Mouse (Mus musculus) cerebellum, adult 18-20 months (tissue): Measurements from ENCODE around the gene Pcif1.
"Not testable (repeated sequence)": the region's sequence is repeated elsewhere in the genome, so short reads cannot be mapped to it uniquely, and the experiment has no call there.

Source experiments
- DNase-seq, 2 experiments: peaks; one replicate each; pipeline ENCODE4 v3.0.0; 2021

The Pcif1 gene

GRCm38 (mm10) chr2:164879228-164879567 is at the start of gene Pcif1:
TSS of gene Pcif1 (plus strand) at chr2:164879304.
- DNase-seq = peak; percentile 89 to 96

DNA sequence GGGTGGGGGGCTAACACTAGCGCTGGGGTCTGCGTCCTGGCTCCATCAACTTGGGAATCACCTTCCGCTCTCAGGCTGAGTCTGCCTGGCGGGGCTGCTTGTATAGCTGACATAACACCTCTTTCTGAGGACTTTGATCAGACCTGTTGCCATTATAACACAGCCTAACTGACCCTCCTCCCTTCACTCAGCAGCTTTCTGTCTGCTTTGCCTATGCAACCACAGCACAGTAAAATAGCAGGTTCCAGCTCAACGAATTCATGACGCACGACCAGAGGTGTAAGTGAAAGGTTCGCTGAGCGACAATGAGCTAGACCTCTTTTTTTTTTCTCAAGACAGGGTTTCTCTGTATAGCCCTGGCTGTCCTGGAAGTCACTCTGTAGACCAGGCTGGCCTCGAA is 48.1 kb upstream of the Pcif1 start:
- no peak for DNase-seq

GRCm38 (mm10) chr2:164832032-164832747 is 46.9 kb upstream of the Pcif1 start:
- DNase-seq = peak in 1 of 2 experiments; percentile 41

GRCm38 (mm10) chr2:164832748-164833301 is 46.3 kb upstream of the Pcif1 start, which contains the start of gene Ctsa:
TSS of gene Ctsa (plus strand) at chr2:164832873.
- peak; percentile 78 to 79 for DNase-seq

DNA sequence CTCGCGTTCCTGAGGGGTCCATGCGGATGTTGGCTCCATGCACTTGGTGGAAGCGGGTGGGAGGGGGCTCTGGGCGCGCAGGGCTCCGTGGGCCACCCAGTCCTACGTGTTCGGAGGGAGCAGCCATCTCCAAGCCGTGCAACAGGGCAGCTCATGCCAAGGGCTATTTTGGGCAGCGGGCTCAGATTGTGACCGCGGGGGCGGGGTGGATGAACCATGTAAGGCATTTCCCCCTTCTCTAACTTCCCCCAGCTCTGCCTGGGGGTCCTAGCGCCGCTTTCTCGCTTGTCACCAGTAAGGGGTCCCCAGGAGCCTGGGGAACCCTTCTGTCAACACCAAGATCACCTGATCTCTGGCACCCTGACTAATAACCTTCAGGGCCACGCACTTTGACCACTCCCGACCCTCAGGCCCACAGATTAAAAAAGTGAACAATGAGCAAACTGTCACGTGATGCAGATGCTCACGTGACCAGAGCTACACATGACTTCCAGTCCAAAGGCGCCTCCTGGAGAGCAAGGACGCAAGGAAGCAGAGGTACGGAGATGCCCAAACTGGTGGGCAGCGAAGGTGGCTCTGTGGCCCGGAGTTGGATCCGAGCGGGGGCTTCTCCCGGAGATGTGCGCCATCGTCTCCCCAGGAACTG is 45.7 kb upstream of the Pcif1 start, which contains the start of gene Neurl2:
Neurl2 (minus strand) TSS at position 143 of the 646 bp plus-strand sequence.
- DNase-seq = peak; percentile 89 to 91

GRCm38 (mm10) chr2:164834531-164834930 is 44.6 kb upstream of the Pcif1 start:
- DNase-seq = peak; percentile 39 to 45

- DNase-seq = no peak
These were observed 43.9 kb upstream of the Pcif1 start for GRCm38 (mm10) chr2:164835164-164835563.

DNA sequence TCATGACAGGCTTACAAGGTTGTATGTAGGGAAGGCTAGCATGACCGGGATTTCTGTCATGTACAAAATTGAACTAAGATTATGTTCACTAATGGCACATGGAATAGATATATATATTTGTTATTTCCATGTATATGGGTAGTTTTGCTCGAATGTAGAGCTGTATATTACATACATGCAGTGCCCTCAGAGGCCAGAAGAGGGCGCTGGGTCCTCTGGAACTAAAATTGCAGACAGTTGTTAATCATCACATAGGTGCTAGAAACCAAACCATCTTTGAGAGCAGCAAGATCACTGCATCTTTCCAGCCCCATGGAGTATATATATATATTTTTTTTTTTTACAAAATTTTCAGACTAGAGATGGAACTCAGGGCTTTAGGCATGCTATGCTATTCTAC is 33.3 kb upstream of the Pcif1 start:
- DNase-seq = no peak

DNA sequence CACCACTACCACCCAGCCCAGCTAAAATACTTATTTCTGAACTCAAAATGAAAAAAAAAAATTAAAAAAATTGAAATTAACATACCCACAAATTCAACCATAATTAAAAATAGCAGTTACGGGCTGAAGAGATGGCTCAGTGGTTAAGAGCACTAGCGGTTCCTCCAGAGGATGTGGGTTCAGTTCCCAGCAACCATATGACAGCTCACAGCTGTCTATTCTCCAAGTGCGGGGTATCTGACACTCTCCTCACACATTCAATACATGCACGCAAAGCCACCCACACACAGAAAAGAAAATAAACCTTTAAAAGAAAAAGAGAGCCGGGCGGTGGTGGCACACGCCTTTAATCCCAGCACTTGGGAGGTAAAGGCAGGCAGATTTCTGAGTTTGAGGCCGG is 29.0 kb upstream of the Pcif1 start:
- DNase-seq = no peak

GRCm38 (mm10) chr2:164855572-164855971 is 23.5 kb upstream of the Pcif1 start:
- not testable (repeated sequence) for DNase-seq

- peak; percentile 39 to 58 for DNase-seq
These were observed 22.6 kb upstream of the Pcif1 start for GRCm38 (mm10) chr2:164856309-164857100.

DNA sequence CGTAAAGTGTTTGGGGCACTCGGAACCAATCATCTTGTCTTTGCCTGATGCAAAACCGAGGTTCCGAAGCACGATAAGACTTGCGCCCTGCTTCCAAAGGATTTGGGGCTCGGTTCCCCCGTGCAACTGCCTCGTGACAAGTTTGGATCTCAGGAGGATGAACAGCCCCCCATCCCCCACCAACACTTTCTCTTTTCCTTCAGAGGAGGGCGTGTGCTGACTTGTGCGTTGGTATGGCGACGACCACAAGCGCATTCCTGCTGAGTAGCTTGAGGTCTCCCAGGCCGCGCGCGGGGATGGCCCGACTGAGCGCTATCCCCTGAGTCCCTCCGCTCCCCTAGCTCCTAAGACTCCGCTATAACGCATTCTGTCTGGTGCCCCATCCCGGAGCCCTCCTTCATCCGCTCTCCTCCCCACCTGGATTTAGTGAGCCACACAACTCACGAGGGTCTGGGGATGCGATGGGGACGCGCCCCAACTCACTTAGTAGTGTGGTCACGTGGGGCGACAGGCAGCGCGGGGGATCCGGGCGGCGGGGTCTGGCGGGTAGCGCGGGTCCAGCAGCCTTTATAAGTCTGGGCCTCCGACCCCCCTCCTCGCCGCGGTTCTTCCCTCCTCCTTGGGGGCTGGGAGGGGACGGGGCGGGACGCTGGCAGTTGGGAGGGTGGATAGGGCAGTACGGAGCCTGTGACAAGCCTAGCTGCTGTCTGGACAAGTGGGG is 21.8 kb upstream of the Pcif1 start, which contains the start of gene Pltp:
Pltp (minus strand) TSS at position 611 of the 721 bp plus-strand sequence.
- peak in 1 of 2 experiments; percentile 35 for DNase-seq

GRCm38 (mm10) chr2:164857842-164858553 is 21.1 kb upstream of the Pcif1 start:
- DNase-seq = no peak

DNA sequence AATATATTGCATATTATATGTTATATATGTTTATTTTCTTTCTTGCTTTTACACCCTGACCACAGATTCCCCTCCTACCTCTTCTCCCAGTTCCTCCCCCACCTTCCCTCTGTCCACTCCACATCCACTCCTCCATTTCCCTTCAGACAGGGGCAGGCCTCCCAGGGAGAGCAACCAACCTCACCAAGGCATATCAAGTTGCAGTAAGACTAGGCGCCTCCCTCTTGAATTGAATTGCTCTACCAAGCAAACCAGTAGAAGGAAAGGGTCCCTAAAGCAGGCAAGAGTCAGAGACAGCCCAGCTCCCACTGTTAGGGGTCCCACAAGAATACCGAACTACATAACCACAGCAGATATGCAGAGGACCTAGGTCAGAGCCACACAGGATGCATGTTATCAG is 19.9 kb upstream of the Pcif1 start:
- DNase-seq = no peak

GRCm38 (mm10) chr2:164859640-164860432 is 19.3 kb upstream of the Pcif1 start:
- DNase-seq = no peak

- DNase-seq = no peak
These were observed 18.0 kb upstream of the Pcif1 start for GRCm38 (mm10) chr2:164861094-164861493.

DNA sequence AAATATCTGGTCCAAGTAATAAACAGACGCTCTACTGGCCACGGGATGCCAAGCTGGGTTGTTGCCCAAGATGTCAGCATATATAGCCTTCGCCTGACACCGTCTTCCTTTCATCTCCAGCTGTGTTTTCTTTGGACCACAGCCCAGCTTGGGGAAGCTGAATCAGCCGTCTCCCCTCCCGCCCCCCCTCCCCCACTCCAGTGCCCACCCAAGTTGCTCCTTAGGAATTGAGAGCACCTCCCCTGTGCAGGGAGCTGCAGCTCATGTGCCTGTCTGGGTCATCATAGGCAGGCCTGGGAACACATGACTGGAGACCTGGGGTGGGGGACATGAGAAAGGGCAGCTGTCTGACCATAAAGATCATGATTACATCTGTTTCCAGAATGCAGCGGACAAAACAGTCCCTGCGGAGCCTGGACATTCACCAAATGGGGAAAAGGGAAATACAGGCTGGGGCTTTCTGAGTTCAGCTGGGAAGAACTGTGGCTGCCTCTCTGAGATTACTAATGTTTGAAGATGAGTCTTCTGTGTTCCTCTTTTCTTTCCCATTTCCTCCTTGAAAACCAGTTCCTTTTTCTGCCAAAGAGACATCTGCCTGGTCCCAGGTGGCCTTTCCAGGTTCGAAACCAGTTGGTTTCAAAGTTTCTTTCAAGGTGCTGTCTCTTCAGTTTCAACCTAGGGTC is 16.8 kb upstream of the Pcif1 start:
- DNase-seq = no peak

GRCm38 (mm10) chr2:164863411-164863810 is 15.7 kb upstream of the Pcif1 start:
- not testable (repeated sequence) for DNase-seq

- DNase-seq = no peak
These were observed 14.5 kb upstream of the Pcif1 start for GRCm38 (mm10) chr2:164864593-164864992.
